Mouse (Mus musculus) CH12.LX (cell line): ENCODE data around the gene Trim66. TPM values are rescaled to one million over a fixed set of nuclear protein-coding genes. Genes with fewer than 3 reads are reported as not detected.

Experiments
- DNase-seq: peaks from one replicate; pipeline ENCODE4 v3.0.0-alpha.2; 2013; ENCODE audit errors: extremely low read depth
- H3K27ac ChIP-seq: 2 replicates; pipeline ENCODE4 v1.5.1; 2012; ENCODE audit warnings: low read depth, mild to moderate bottlenecking, control low read depth, moderate library complexity; ENCODE audit not compliant: insufficient read depth
- H3K27me3 ChIP-seq: replicated peaks from 2 replicates; pipeline ENCODE3; 2012; ENCODE audit warnings: inconsistent platforms
- H3K36me3 ChIP-seq, 2 experiments: replicated peaks in 1 of 2; 2 replicates each; pipeline versions ENCODE3 to v1.6.1; 2012; ENCODE audit warnings: inconsistent platforms in 1 of 2, low read length in 1 of 2, mild to moderate bottlenecking in 1 of 2, mixed read lengths in 1 of 2, moderate library complexity in 1 of 2; ENCODE audit not compliant: control insufficient read depth in 1 of 2, insufficient read depth in 1 of 2
- H3K4me1 ChIP-seq, 2 experiments: 2 replicates each; pipeline ENCODE4 v1.6.1; 2012; ENCODE audit warnings: inconsistent platforms in 1 of 2, moderate library complexity in 1 of 2; ENCODE audit not compliant: insufficient read depth in 2 of 2, control insufficient read depth in 1 of 2
- H3K4me2 ChIP-seq: 2 replicates; pipeline ENCODE4 v1.6.1; 2012; ENCODE audit warnings: low read depth, mild to moderate bottlenecking, control low read depth; ENCODE audit not compliant: poor library complexity, insufficient read depth, severe bottlenecking
- H3K4me3 ChIP-seq, 3 experiments: fragments of 150-350 bp in 1 of 3; sonication (generic) in 1 of 3; replicated peaks in 1 of 3; 2 replicates each; pipeline versions ENCODE3 to v1.5.1; 2011 to 2012; ENCODE audit warnings: low read depth in 2 of 3, low read length in 2 of 3, mild to moderate bottlenecking in 2 of 3, moderate library complexity in 2 of 3, control low read depth in 1 of 3, improper control_type of control experiment in 1 of 3, inconsistent platforms in 1 of 3, mixed read lengths in 1 of 3; ENCODE audit not compliant: poor library complexity in 1 of 3
- H3K79me2 ChIP-seq: replicated peaks from 2 replicates; pipeline ENCODE4 v1.6.1; 2012; ENCODE audit warnings: mild to moderate bottlenecking, moderate library complexity; ENCODE audit not compliant: control insufficient read depth, poor library complexity, insufficient read depth, severe bottlenecking; ENCODE audit errors: extremely low read depth
- H3K9ac ChIP-seq: 2 replicates; pipeline ENCODE4 v1.6.1; 2012; ENCODE audit warnings: low read depth, mild to moderate bottlenecking, control low read depth, moderate library complexity; ENCODE audit not compliant: insufficient read depth
- H3K9me3 ChIP-seq: replicated peaks from 2 replicates; pipeline ENCODE3; 2012; ENCODE audit warnings: low read length, inconsistent platforms, mixed read lengths
- EP300 ChIP-seq: IDR thresholded peaks from 2 replicates; pipeline ENCODE4 v1.6.1; 2011; ENCODE audit warnings: low read length, improper control_type of control experiment
- ETS1 ChIP-seq: conservative IDR thresholded peaks from 2 replicates; pipeline ENCODE4 v1.6.1; 2012; ENCODE audit warnings: low read depth, mild to moderate bottlenecking, inconsistent platforms, low read length, improper control_type of control experiment, moderate library complexity
- HCFC1 ChIP-seq: IDR thresholded peaks from 2 replicates; pipeline ENCODE4 v1.6.1; 2012; ENCODE audit warnings: low read depth, mild to moderate bottlenecking, inconsistent platforms, low read length, improper control_type of control experiment
- JUN ChIP-seq: IDR thresholded peaks from 2 replicates; pipeline ENCODE4 v1.6.1; 2011; ENCODE audit warnings: low read depth, mild to moderate bottlenecking, low read length, improper control_type of control experiment, moderate library complexity; ENCODE audit not compliant: insufficient read depth
- JUND ChIP-seq: conservative IDR thresholded peaks from 2 replicates; pipeline ENCODE4 v1.6.1; 2011; ENCODE audit warnings: low read depth, low read length, improper control_type of control experiment
- MAX ChIP-seq: IDR thresholded peaks from 2 replicates; pipeline ENCODE4 v1.6.1; 2011; ENCODE audit warnings: low read length, improper control_type of control experiment
- MAZ ChIP-seq: IDR thresholded peaks from 2 replicates; pipeline ENCODE4 v1.6.1; 2012; ENCODE audit warnings: low read depth, mild to moderate bottlenecking, inconsistent platforms, low read length, improper control_type of control experiment, moderate library complexity
- MEF2A ChIP-seq: IDR thresholded peaks from 2 replicates; pipeline ENCODE4 v1.6.1; 2014; ENCODE audit warnings: low read depth, mild to moderate bottlenecking, inconsistent platforms, low read length, improper control_type of control experiment, borderline replicate concordance
- MYC ChIP-seq: IDR thresholded peaks from 2 replicates; pipeline ENCODE4 v1.6.1; 2011; ENCODE audit warnings: low read depth, mild to moderate bottlenecking, improper control_type of control experiment, low read length
- NELFE ChIP-seq: IDR thresholded peaks from 2 replicates; pipeline ENCODE4 v1.6.1; 2011; ENCODE audit warnings: low read depth, low read length, improper control_type of control experiment
- NRF1 ChIP-seq: IDR thresholded peaks from 2 replicates; pipeline ENCODE4 v1.6.1; 2014; ENCODE audit warnings: low read depth, mild to moderate bottlenecking, inconsistent platforms, low read length, improper control_type of control experiment, moderate library complexity
- POLR2A ChIP-seq: IDR thresholded peaks from 2 replicates; pipeline ENCODE4 v1.6.1; 2011; ENCODE audit warnings: low read depth, mild to moderate bottlenecking, improper control_type of control experiment, low read length
- POLR2AphosphoS2 ChIP-seq: IDR thresholded peaks from 2 replicates; pipeline ENCODE4 v1.6.1; 2011; ENCODE audit warnings: low read depth, low read length, improper control_type of control experiment
- RAD21 ChIP-seq: IDR thresholded peaks from 2 replicates; pipeline ENCODE4 v1.6.1; 2011; ENCODE audit warnings: low read depth, mild to moderate bottlenecking, low read length, improper control_type of control experiment, moderate library complexity
- RCOR1 ChIP-seq: conservative IDR thresholded peaks from 2 replicates; pipeline ENCODE4 v1.6.1; 2012; ENCODE audit warnings: low read depth, mild to moderate bottlenecking, inconsistent platforms, low read length, improper control_type of control experiment
- SIN3A ChIP-seq: IDR thresholded peaks from 2 replicates; pipeline ENCODE4 v1.6.1; 2012; ENCODE audit warnings: low read length, improper control_type of control experiment, inconsistent platforms
- TBP ChIP-seq: conservative IDR thresholded peaks from 2 replicates; pipeline ENCODE4 v1.6.1; 2011; ENCODE audit warnings: low read depth, low read length, improper control_type of control experiment
- TCF12 ChIP-seq: IDR thresholded peaks from 2 replicates; pipeline ENCODE4 v1.6.1; 2014; ENCODE audit warnings: low read depth, mild to moderate bottlenecking, inconsistent platforms, low read length, improper control_type of control experiment
- USF1 ChIP-seq: IDR thresholded peaks from 2 replicates; pipeline ENCODE4 v1.6.1; 2014; ENCODE audit warnings: low read depth, mild to moderate bottlenecking, inconsistent platforms, low read length, improper control_type of control experiment
- USF2 ChIP-seq: conservative IDR thresholded peaks from 2 replicates; pipeline ENCODE4 v1.6.1; 2011; ENCODE audit warnings: low read depth, low read length, improper control_type of control experiment
- ZC3H11A ChIP-seq: IDR thresholded peaks from 2 replicates; pipeline ENCODE4 v1.6.1; 2012; ENCODE audit warnings: low read depth, mild to moderate bottlenecking, inconsistent platforms, low read length, improper control_type of control experiment
- ZKSCAN1 ChIP-seq: IDR thresholded peaks from 2 replicates; pipeline ENCODE4 v1.6.1; 2012; ENCODE audit warnings: low read depth, inconsistent platforms, low read length, improper control_type of control experiment, borderline replicate concordance
- ZNF384 ChIP-seq: IDR thresholded peaks from 2 replicates; pipeline ENCODE4 v1.6.1; 2012; ENCODE audit warnings: low read depth, low read length, improper control_type of control experiment, inconsistent platforms
- dilution Hi-C: fragments of 300-500 bp; cut with MboI; formaldehyde crosslinking; loops from 2 replicates; pipeline ENCODE4 v1.14.3; 2020; ENCODE audit warnings: low sequenced_read_pairs; ENCODE audit not compliant: extremely low pct_unique_long_range_greater_than_20kb, extremely low pct_ligation_motif_present
- in situ Hi-C: fragments of 300-500 bp; cut with MboI; formaldehyde crosslinking; loops from 3 replicates; pipeline ENCODE4 v1.14.3; 2019; ENCODE audit warnings: low sequenced_read_pairs, low pct_ligation_motif_present, low pct_unique_long_range_greater_than_20kb, mixed read lengths
- polyA plus RNA-seq: library from polyadenylated mRNA; unstranded; fragments of >175 nt; gene quantifications from 2 replicates; pipeline ENCODE4 v1.2.1, GENCODE M21; 2012; ENCODE audit warnings: low read depth; ENCODE audit not compliant: insufficient read length
- total RNA-seq, 2 experiments: library from RNA; depleted of rRNA; stranded (reverse); fragments of 300-350 nt in 1 of 2; fragments of >200 nt in 1 of 2; gene quantifications; 2 replicates each; pipeline ENCODE4 v1.2.3; 2012 to 2014

Trim66 gene
- total and polyA plus RNA-seq, 3 experiments: 0.08 to 0.67 (median 0.12) TPM

DNA sequence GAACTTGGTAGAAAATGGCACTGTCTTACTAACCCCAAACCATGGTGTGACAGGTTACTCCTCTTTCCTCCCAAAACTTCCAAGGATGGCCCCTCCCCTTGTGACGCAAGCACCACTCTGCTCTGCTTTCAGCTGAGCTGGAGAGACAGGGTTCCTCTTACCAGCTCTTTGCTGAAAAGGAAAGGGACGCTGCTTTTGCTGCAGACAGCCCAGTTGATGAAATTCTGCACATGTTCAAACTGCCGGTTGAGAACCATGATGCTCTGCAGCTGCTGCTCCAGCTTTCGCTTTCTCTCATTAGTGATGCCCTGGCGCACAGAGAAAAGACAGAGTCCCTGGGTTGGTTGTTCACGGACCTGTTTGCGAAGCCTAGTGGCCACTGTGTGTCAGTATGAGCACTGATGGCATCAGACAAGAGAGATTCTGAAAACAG, 27.2 kb downstream of the Trim66 start (continued):
- TF ChIP-seq NRF1: peak; percentile 28; the same call in 1 of the 2 replicates
- TF ChIP-seq JUND: no peak
- TF ChIP-seq NELFE: no peak
- TF ChIP-seq HCFC1: no peak
- TF ChIP-seq USF2: no peak
- no peak for TF ChIP-seq ZC3H11A
- no peak for TF ChIP-seq ZNF384
- no peak for TF ChIP-seq POLR2AphosphoS2
- peak; percentile 39; the same call in 1 of the 2 replicates for TF ChIP-seq MYC
- 0 out of 2 replicates have a peak, but pooled peaks have one; percentile 28 for TF ChIP-seq ETS1
- no peak for TF ChIP-seq MAZ
- peak; percentile 41; the same call in 1 of the 2 replicates for TF ChIP-seq TCF12
- TF ChIP-seq USF1: no peak
- no peak for TF ChIP-seq JUN
- no peak for TF ChIP-seq SIN3A
- no peak for TF ChIP-seq MEF2A
- TF ChIP-seq RAD21: peak; percentile 39
- TF ChIP-seq TBP: no peak
- no peak for TF ChIP-seq RCOR1
- TF ChIP-seq, all 38 proteins: peak for 11

DNA sequence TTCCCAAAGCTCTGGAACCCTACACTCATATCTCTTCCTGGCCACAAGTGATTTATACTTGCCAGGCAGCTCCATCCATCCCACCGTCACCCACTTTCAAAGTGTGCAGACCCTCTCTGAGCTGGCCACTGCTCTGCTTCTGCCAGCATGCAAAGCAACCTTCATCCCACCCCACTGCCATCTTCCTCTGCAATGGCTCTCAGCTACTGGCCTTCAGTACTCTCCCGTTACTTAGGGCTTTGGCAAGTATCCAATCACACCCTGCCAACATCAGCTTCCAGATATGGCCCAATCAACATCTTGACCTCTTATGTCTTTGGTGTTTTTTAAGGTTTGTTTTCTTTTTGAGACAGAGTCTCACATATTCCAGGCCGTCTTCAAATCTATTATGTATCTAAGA, 30.0 kb downstream of the Trim66 start:
- Histone ChIP-seq H3K79me2 (no peaks in the 10 kb centered on the region), H3K9me3 (no peaks in the 10 kb centered on the region), H3K27me3 (no peaks in the 10 kb centered on the region), H3K36me3 (no peaks in the 10 kb centered on the region), H3K27ac (no peak overlapping the region), H3K4me2 (no peak overlapping the region), H3K9ac (no peak overlapping the region), H3K4me3 (no peak overlapping the region), H3K4me1 (peaks cover 0 to 27% of the 10 kb centered on the region in 2 experiments; a peak in 2 of 4 replicates)
- no peak for TF ChIP-seq MAX
- TF ChIP-seq NELFE: no peak
- TF ChIP-seq HCFC1: no peak
- TF ChIP-seq EP300: no peak
- TF ChIP-seq POLR2AphosphoS2: no peak
- no peak for TF ChIP-seq MYC
- no peak for TF ChIP-seq POLR2A
- TF ChIP-seq ZKSCAN1: no peak
- dilution Hi-C loops: no loop called here
- DNase-seq: no peak
- in situ Hi-C loops: no loop called here
